Comparison of ENCODE assay signal across 10 mouse cellular contexts in the genomic region with DNA sequence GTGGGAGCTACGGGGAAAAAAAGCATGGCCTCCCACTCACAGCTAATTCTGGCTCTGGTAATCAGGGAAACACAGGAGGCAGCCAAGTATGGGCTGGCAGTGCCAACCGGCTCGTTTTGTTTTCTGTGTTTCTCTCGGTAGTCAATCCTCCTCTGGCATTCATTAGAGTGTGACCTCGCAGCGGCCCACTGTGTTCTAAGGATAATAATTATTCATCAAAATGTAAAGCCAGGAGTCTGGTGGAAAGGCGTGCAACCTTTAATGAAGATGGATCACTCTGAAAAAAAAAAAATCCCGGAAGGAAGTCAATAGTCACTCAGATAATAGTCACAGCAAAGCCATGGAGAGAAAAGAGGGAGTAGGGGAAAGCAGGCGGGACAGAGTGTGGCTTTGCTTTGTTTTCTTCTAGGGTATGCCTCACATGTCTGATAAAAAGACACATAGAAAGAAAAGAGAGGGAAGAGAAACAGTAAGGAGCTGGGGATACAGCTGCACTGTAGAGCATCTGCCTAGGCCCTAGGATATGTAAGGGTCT. TPM values are rescaled to one million over a fixed set of nuclear protein-coding genes. Genes with fewer than 3 reads are reported as not detected.
DNase-seq lines count a peak whose midpoint lies in the region; ATAC-seq and TF ChIP-seq lines count a peak whose summit lies in the region.
"Had no signal": no experiment of that assay in that cellular context is flagged by ENCODE, and none has a peak within 500 bp of the region (broad histone marks: within the 10 kb centered on the region; RNA-seq: fewer than 3 reads in every experiment).

No protein-coding gene starts in this region.

- ATAC-seq in hindbrain, embryonic 16.5 days, result peak; percentile 96
- ATAC-seq in neural tube, embryonic 12.5 days (ENCODE audit: low FRiP score, low read depth), result peak; percentile 85
- no peak for ATAC-seq in CD4-positive, CD25-positive, alpha-beta regulatory T cell, adult 4 months
- ATAC-seq in liver, embryonic 11.5 days (replicated peaks; ENCODE audit: low FRiP score), result no peak

- H3K27me3 ChIP-seq in kidney, adult 2 months (replicated peaks; ENCODE audit: control insufficient read depth, insufficient read depth, low read length), result no peaks in the 10 kb centered on the region
- H3K27me3 ChIP-seq in hindbrain, embryonic 16.5 days (replicated peaks; ENCODE audit: control insufficient read depth, insufficient read depth, low read length), result no peaks in the 10 kb centered on the region
- H3K27me3 ChIP-seq in neural tube, embryonic 12.5 days (replicated peaks), result peaks cover 7% of the 10 kb centered on the region; the same call in 1 of the 2 replicates
- no peaks in the 10 kb centered on the region for H3K27me3 ChIP-seq in liver, embryonic 11.5 days (replicated peaks; ENCODE audit: control insufficient read depth, insufficient read depth, low read length)

- no peak overlapping the region for H3K4me3 ChIP-seq in kidney, adult 2 months (ENCODE audit: insufficient read depth, low read depth, low read length)
- no peak overlapping the region for H3K4me3 ChIP-seq in hindbrain, embryonic 16.5 days (ENCODE audit: low read length)
- no peak overlapping the region for H3K4me3 ChIP-seq in neural tube, embryonic 12.5 days
- no peak overlapping the region for H3K4me3 ChIP-seq in liver, embryonic 11.5 days (ENCODE audit: low read depth, low read length)

- WGBS in kidney, adult 2 months, result 22% methylated on average over 9 of the region's 9 CpGs
- 16% methylated on average over 9 of the region's 9 CpGs for WGBS in hindbrain, embryonic 16.5 days
- WGBS in neural tube, embryonic 12.5 days, result 17% methylated on average over 9 of the region's 9 CpGs
- 63% methylated on average over 9 of the region's 9 CpGs for WGBS in liver, embryonic 11.5 days

- peaks cover 6% of the 10 kb centered on the region for H3K4me1 ChIP-seq in kidney, adult 2 months (ENCODE audit: control insufficient read depth, insufficient read depth, low read length)
- H3K4me1 ChIP-seq in hindbrain, embryonic 16.5 days (ENCODE audit: control insufficient read depth, insufficient read depth, low read depth, low read length), result peaks cover 4% of the 10 kb centered on the region; the same call in 1 of the 2 replicates
- 0 out of 2 replicates have a peak, but pooled peaks cover 5% of the 10 kb centered on the region for H3K4me1 ChIP-seq in neural tube, embryonic 12.5 days
- no peaks in the 10 kb centered on the region for H3K4me1 ChIP-seq in liver, embryonic 11.5 days (replicated peaks; ENCODE audit: control insufficient read depth, insufficient read depth, low read length)

- TF ChIP-seq CTCF in kidney, adult 2 months (conservative IDR thresholded peaks at IDR 0.05; ENCODE audit: insufficient read depth, insufficient read length, low read depth, low read length), result no peak

- DNase-seq in kidney, adult 2 months, result peak; percentile 38
- no peak for DNase-seq in kidney, adult 9 months
- DNase-seq in cerebellum, adult 9-11 months, result peak; percentile 86
- no peak for DNase-seq in gastrocnemius, postnatal 10 days
- DNase-seq in liver, embryonic 11.5 days (ENCODE audit: low spot score), result no peak

- peak overlapping the region; percentile 28; the same call in 1 of the 2 replicates for H3K27ac ChIP-seq in kidney, adult 2 months (ENCODE audit: insufficient read depth, low read depth, low read length)
- H3K27ac ChIP-seq in hindbrain, embryonic 16.5 days (ENCODE audit: low read depth, low read length), result no peak overlapping the region
- no peak overlapping the region for H3K27ac ChIP-seq in neural tube, embryonic 12.5 days
- no peak overlapping the region for H3K27ac ChIP-seq in liver, embryonic 11.5 days (ENCODE audit: low read depth, low read length)
- H3K27ac ChIP-seq: kidney, postnatal 0 days had no signal

- TF ChIP-seq POLR2A in kidney, adult 2 months (IDR thresholded peaks at IDR 0.05; ENCODE audit: low read depth, low read length), result no peak

- H3K36me3 ChIP-seq in kidney, adult 2 months (ENCODE audit: control insufficient read depth, insufficient read depth, low read length), result no peaks in the 10 kb centered on the region
- no peaks in the 10 kb centered on the region for H3K36me3 ChIP-seq in hindbrain, embryonic 16.5 days (ENCODE audit: control insufficient read depth, insufficient read depth, low read length)
- H3K36me3 ChIP-seq in neural tube, embryonic 12.5 days, result no peaks in the 10 kb centered on the region
- H3K36me3 ChIP-seq in liver, embryonic 11.5 days (ENCODE audit: control insufficient read depth, insufficient read depth, low read length), result no peaks in the 10 kb centered on the region

- H3K9me3 ChIP-seq in hindbrain, embryonic 16.5 days (ENCODE audit: control insufficient read depth, low read length), result no peaks in the 10 kb centered on the region
- no peaks in the 10 kb centered on the region for H3K9me3 ChIP-seq in neural tube, embryonic 12.5 days
- H3K9me3 ChIP-seq in liver, embryonic 11.5 days (ENCODE audit: control insufficient read depth, low read length), result no peaks in the 10 kb centered on the region

- no peak overlapping the region for H3K9ac ChIP-seq in hindbrain, embryonic 16.5 days (ENCODE audit: low read depth, low read length)
- H3K9ac ChIP-seq in neural tube, embryonic 12.5 days, result no peak overlapping the region
- no peak overlapping the region for H3K9ac ChIP-seq in liver, embryonic 11.5 days (ENCODE audit: low read depth, low read length)

- H3K4me2 ChIP-seq in hindbrain, embryonic 16.5 days (ENCODE audit: low read length), result no peak overlapping the region
- H3K4me2 ChIP-seq in neural tube, embryonic 12.5 days (replicated peaks), result no peak overlapping the region
- no peak overlapping the region for H3K4me2 ChIP-seq in liver, embryonic 11.5 days

RNA-seq across cellular contexts. Expression of gene Usp44, which starts 59.4 kb away (rescaled TPM):
- polyA plus RNA-seq in kidney, adult 2 months (2012; rRNA removed), result 0.03 TPM in 1 of 2 replicates, not detected in the other
- 0.27 and 0.29 TPM in 2 replicates for polyA plus RNA-seq in hindbrain, embryonic 16.5 days (2015; fragmentation: Nextera tagmentation; extraction: Ambion mirVana)
- 3.4 and 3.9 TPM in 2 replicates for polyA plus RNA-seq in neural tube, embryonic 12.5 days (2016; fragmentation: Nextera tagmentation; extraction: Ambion mirVana)
- under 1 TPM; 0.47 to 0.61 TPM for total RNA-seq in gastrocnemius, postnatal 10 days (2021)
- not detected for polyA plus RNA-seq in CD4-positive, CD25-positive, alpha-beta regulatory T cell, adult 4 months (2017; shearing (Covaris generic))
- polyA plus RNA-seq in liver, embryonic 11.5 days (2014; fragmentation: Nextera tagmentation; extraction: Ambion mirVana), result 4.0 and 4.3 TPM in 2 replicates
- polyA plus RNA-seq: cortical plate, adult 2 months had no signal

Comparison
In these comparisons a context has a peak if more than half of its experiments do, and no peak if none do; other contexts are left out.
1. DNase-seq: peak in kidney, adult 2 months (single experiment) and cerebellum, adult 9-11 months (single experiment); none in kidney, adult 9 months (single experiment), gastrocnemius, postnatal 10 days (single experiment) and liver, embryonic 11.5 days (single experiment).
2. ATAC-seq: peak in hindbrain, embryonic 16.5 days (single experiment) and neural tube, embryonic 12.5 days (single experiment); none in CD4-positive, CD25-positive, alpha-beta regulatory T cell, adult 4 months (single experiment) and liver, embryonic 11.5 days (single experiment).